Mouse (Mus musculus): ENCODE measurements around the gene Ttf2. TPM values are rescaled to one million over a fixed set of nuclear protein-coding genes. Genes with fewer than 3 reads are reported as not detected.

Gene Ttf2
- polyA plus RNA-seq, 1 experiment: 0.18 TPM

- no peak overlapping the region for H3K4me3 ChIP-seq (replicated peaks)
Measured at GRCm38 (mm10) chr3:100924065-100924732, 45.3 kb downstream of the Ttf2 start.

GRCm38 (mm10) chr3:100922506-100923375 lies 46.7 kb downstream of the Ttf2 start:
- Histone ChIP-seq H3K4me3 (replicated peaks) (peak overlapping the region; percentile 61), H3K36me3 (ENCODE audit: control insufficient read depth) (no peaks in the 10 kb centered on the region)

More at GRCm38 (mm10) chr3:100924065-100924732, 45.3 kb downstream of the Ttf2 start:
- H3K9me3 ChIP-seq (ENCODE audit: control insufficient read depth, low read length): no peaks in the 10 kb centered on the region
- peaks cover 24% of the 10 kb centered on the region for H3K4me1 ChIP-seq (ENCODE audit: control insufficient read depth)
- H3K27me3 ChIP-seq (ENCODE audit: control insufficient read depth): no peaks in the 10 kb centered on the region; the same call in 1 of the 2 replicates
- TF ChIP-seq GATA1 (IDR thresholded peaks at IDR 0.05; ENCODE audit: low read length): no peak
- no peak for TF ChIP-seq TAL1 (IDR thresholded peaks at IDR 0.05; ENCODE audit: low read length)
- no peaks in the 10 kb centered on the region for H3K36me3 ChIP-seq (ENCODE audit: control insufficient read depth)

GRCm38 (mm10) chr3:100921825-100922505 lies 47.5 kb downstream of the Ttf2 start, which contains the start of gene Trim45:
TSS of gene Trim45 (plus strand) at chr3:100922202.
- TF ChIP-seq GATA1 (IDR thresholded peaks at IDR 0.05; ENCODE audit: low read length) (no peak), TAL1 (IDR thresholded peaks at IDR 0.05; ENCODE audit: low read length) (no peak)
- H3K4me3 ChIP-seq (replicated peaks): peak within 1 kb of the TSS; percentile 61
- no peaks in the 10 kb centered on the region for H3K36me3 ChIP-seq (ENCODE audit: control insufficient read depth)
- peaks cover 7% of the 10 kb centered on the region for H3K27me3 ChIP-seq (ENCODE audit: control insufficient read depth)
- no peaks in the 10 kb centered on the region for H3K9me3 ChIP-seq (ENCODE audit: control insufficient read depth, low read length)
- H3K4me1 ChIP-seq (ENCODE audit: control insufficient read depth): peaks cover 25% of the 10 kb centered on the region

More at GRCm38 (mm10) chr3:100922506-100923375, 46.7 kb downstream of the Ttf2 start:
- TF ChIP-seq GATA1 (IDR thresholded peaks at IDR 0.05; ENCODE audit: low read length) (no peak), TAL1 (IDR thresholded peaks at IDR 0.05; ENCODE audit: low read length) (no peak)
- Histone ChIP-seq H3K27me3 (ENCODE audit: control insufficient read depth) (peaks cover 4% of the 10 kb centered on the region), H3K9me3 (ENCODE audit: control insufficient read depth, low read length) (no peaks in the 10 kb centered on the region), H3K4me1 (ENCODE audit: control insufficient read depth) (peaks cover 24% of the 10 kb centered on the region)

GRCm38 (mm10) chr3:100920611-100921140 lies 48.8 kb downstream of the Ttf2 start:
- TF ChIP-seq TAL1 (IDR thresholded peaks at IDR 0.05; ENCODE audit: low read length) (no peak), GATA1 (IDR thresholded peaks at IDR 0.05; ENCODE audit: low read length) (no peak)
- Histone ChIP-seq H3K36me3 (ENCODE audit: control insufficient read depth) (no peaks in the 10 kb centered on the region), H3K27me3 (ENCODE audit: control insufficient read depth) (peaks cover 7% of the 10 kb centered on the region), H3K9me3 (ENCODE audit: control insufficient read depth, low read length) (no peaks in the 10 kb centered on the region), H3K4me1 (ENCODE audit: control insufficient read depth) (peaks cover 25% of the 10 kb centered on the region), H3K4me3 (replicated peaks) (peak overlapping the region; percentile 61)

GRCm38 (mm10) chr3:100916844-100917243 lies 52.6 kb downstream of the Ttf2 start:
- H3K4me3 ChIP-seq (replicated peaks): no peak overlapping the region
- H3K27me3 ChIP-seq (ENCODE audit: control insufficient read depth): peaks cover 7% of the 10 kb centered on the region
- no peaks in the 10 kb centered on the region for H3K36me3 ChIP-seq (ENCODE audit: control insufficient read depth)
- H3K4me1 ChIP-seq (ENCODE audit: control insufficient read depth): peaks cover 15% of the 10 kb centered on the region
- no peak for TF ChIP-seq TAL1 (IDR thresholded peaks at IDR 0.05; ENCODE audit: low read length)
- no peaks in the 10 kb centered on the region for H3K9me3 ChIP-seq (ENCODE audit: control insufficient read depth, low read length)

GRCm38 (mm10) chr3:100911498-100912213 lies 57.8 kb downstream of the Ttf2 start:
- no peaks in the 10 kb centered on the region for H3K36me3 ChIP-seq (ENCODE audit: control insufficient read depth)
- no peak overlapping the region for H3K4me3 ChIP-seq (replicated peaks)
- TF ChIP-seq TAL1 (IDR thresholded peaks at IDR 0.05; ENCODE audit: low read length): no peak
- no peak for TF ChIP-seq GATA1 (IDR thresholded peaks at IDR 0.05; ENCODE audit: low read length)
- no peaks in the 10 kb centered on the region for H3K4me1 ChIP-seq (ENCODE audit: control insufficient read depth)
- H3K9me3 ChIP-seq (ENCODE audit: control insufficient read depth, low read length): no peaks in the 10 kb centered on the region
- no peaks in the 10 kb centered on the region for H3K27me3 ChIP-seq (ENCODE audit: control insufficient read depth)

GRCm38 (mm10) chr3:100911026-100911425 lies 58.4 kb downstream of the Ttf2 start:
- Histone ChIP-seq H3K36me3 (ENCODE audit: control insufficient read depth) (no peaks in the 10 kb centered on the region), H3K27me3 (ENCODE audit: control insufficient read depth) (no peaks in the 10 kb centered on the region), H3K4me3 (replicated peaks) (no peak overlapping the region), H3K4me1 (ENCODE audit: control insufficient read depth) (no peaks in the 10 kb centered on the region), H3K9me3 (ENCODE audit: control insufficient read depth, low read length) (no peaks in the 10 kb centered on the region)
- no peak for TF ChIP-seq GATA1 (IDR thresholded peaks at IDR 0.05; ENCODE audit: low read length)
- no peak for TF ChIP-seq TAL1 (IDR thresholded peaks at IDR 0.05; ENCODE audit: low read length)

GRCm38 (mm10) chr3:100910621-100911020 lies 58.8 kb downstream of the Ttf2 start:
- TF ChIP-seq TAL1 (IDR thresholded peaks at IDR 0.05; ENCODE audit: low read length) (no peak), GATA1 (IDR thresholded peaks at IDR 0.05; ENCODE audit: low read length) (no peak)
- Histone ChIP-seq H3K9me3 (ENCODE audit: control insufficient read depth, low read length) (no peaks in the 10 kb centered on the region), H3K4me3 (replicated peaks) (no peak overlapping the region), H3K4me1 (ENCODE audit: control insufficient read depth) (no peaks in the 10 kb centered on the region), H3K27me3 (ENCODE audit: control insufficient read depth) (no peaks in the 10 kb centered on the region), H3K36me3 (ENCODE audit: control insufficient read depth) (no peaks in the 10 kb centered on the region)

Data from erythroblast, embryonic 14.5 days (primary cell).